Mouse (Mus musculus) olfactory bulb, adult 2 months (tissue): ENCODE results near the gene Eng.

Experiments
- CTCF ChIP-seq: fragments of 200-500 bp; IDR thresholded peaks from 2 replicates; pipeline ENCODE4 v1.5.1; 2012; ENCODE audit warnings: low read depth, mild to moderate bottlenecking, low read length, moderate library complexity; ENCODE audit not compliant: insufficient read depth
- POLR2A ChIP-seq: fragments of 200-500 bp; IDR thresholded peaks from 2 replicates; pipeline ENCODE4 v1.6.1; 2012; ENCODE audit warnings: mild to moderate bottlenecking, low read depth, low read length, moderate library complexity; ENCODE audit not compliant: insufficient read depth

DNA sequence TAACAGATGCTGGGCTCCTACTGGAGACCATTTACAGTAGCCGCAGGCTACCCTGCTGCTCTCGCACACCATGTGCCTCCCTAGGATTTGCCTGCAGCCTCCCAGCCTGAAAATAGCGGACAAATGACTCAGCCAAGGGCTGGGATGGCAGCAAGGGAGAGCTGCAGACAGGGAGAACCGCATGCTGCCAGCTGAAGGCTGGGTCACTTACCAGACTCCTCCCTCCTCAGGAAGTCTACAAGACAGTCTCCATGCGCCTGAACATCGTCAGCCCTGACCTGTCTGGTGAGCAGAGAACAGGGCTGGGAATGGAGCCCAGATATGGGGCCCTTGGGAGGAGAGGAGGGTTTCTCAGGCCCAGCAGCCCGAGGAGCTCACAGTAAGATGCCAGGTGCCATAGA, 33.7 kb downstream of the Eng start:
- TF ChIP-seq CTCF = no peak
- no peak for TF ChIP-seq POLR2A
